Mouse (Mus musculus) brain, embryonic 14.5 days (tissue): ENCODE data around the gene 1700003E16Rik.

Experiments used
- CTCF ChIP-seq: fragments of 200-500 bp; IDR thresholded peaks from 2 replicates; pipeline ENCODE4 v1.5.1; 2012; ENCODE audit warnings: inconsistent platforms, mild to moderate bottlenecking, moderate library complexity, borderline replicate concordance; ENCODE audit not compliant: insufficient read depth, insufficient read length; ENCODE audit errors: extremely low read depth
- POLR2A ChIP-seq: fragments of 200-500 bp; IDR thresholded peaks from 2 replicates; pipeline ENCODE4 v1.6.1; 2012; ENCODE audit warnings: mild to moderate bottlenecking, inconsistent platforms, borderline replicate concordance; ENCODE audit not compliant: poor library complexity, insufficient read depth, insufficient read length, severe bottlenecking; ENCODE audit errors: extremely low read depth

DNA sequence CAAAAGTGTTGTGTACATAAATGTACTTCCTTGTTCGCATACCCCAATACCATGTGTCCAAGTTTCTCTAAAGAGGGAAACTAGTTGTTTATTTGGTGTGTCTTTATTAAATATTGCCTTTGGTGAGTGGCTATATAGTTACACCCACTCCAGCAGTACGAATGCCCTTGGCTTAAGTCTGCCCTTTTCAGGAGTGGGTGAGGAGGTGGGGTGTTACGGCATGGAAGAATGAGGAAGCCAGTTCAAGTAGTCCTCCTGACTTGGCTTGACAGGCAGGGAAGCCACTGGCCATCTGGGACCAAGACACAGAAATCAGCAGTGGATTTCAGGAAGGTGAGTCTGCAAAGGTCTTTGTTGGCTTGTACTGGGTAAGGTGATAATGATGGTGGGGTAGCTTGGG lies 49.6 kb downstream of the 1700003E16Rik start:
- no peak for TF ChIP-seq CTCF
- no peak for TF ChIP-seq POLR2A
